Mouse (Mus musculus): ENCODE measurements around the gene Il11ra1. TPM values are rescaled to one million over a fixed set of nuclear protein-coding genes. Genes with fewer than 3 reads are reported as not detected.

Gene Il11ra1
- polyA plus RNA-seq, 1 experiment, result 36.8 TPM

- Histone ChIP-seq H3K27ac (ENCODE audit: insufficient read depth, low read depth, low read length) (peak within 1 kb of the TSS; percentile 71), H3K4me3 (ENCODE audit: insufficient read depth, low read length) (peak within 1 kb of the TSS; percentile 73), H3K4me1 (ENCODE audit: control insufficient read depth, insufficient read depth, low read length) (peaks cover 5% of the 10 kb centered on the region)
- TF ChIP-seq POLR2A (IDR thresholded peaks at IDR 0.05; ENCODE audit: borderline replicate concordance, low read depth, low read length), result no peak
- TF ChIP-seq CTCF (IDR thresholded peaks at IDR 0.05; ENCODE audit: low read depth, low read length), result no peak
Observed at GRCm38 (mm10) chr4:41754797-41755337, 55.1 kb downstream of the Il11ra1 start, which contains the start of gene Galt. Gene Galt (plus strand): TSS chr4:41755228.

GRCm38 (mm10) chr4:41755338-41756305 lies 55.8 kb downstream of the Il11ra1 start, which contains the start of gene Sigmar1:
Gene Sigmar1 (minus strand): TSS chr4:41756157.
- Histone ChIP-seq H3K27ac (ENCODE audit: insufficient read depth, low read depth, low read length) (peak within 1 kb of the TSS; percentile 71), H3K4me1 (ENCODE audit: control insufficient read depth, insufficient read depth, low read length) (peaks cover 5% of the 10 kb centered on the region), H3K4me3 (ENCODE audit: insufficient read depth, low read length) (peak within 1 kb of the TSS; percentile 73)
- TF ChIP-seq CTCF (IDR thresholded peaks at IDR 0.05; ENCODE audit: low read depth, low read length), result peak; percentile 53; the same call in 1 of the 2 replicates
- no peak for TF ChIP-seq POLR2A (IDR thresholded peaks at IDR 0.05; ENCODE audit: borderline replicate concordance, low read depth, low read length)

- no peak for TF ChIP-seq CTCF (IDR thresholded peaks at IDR 0.05; ENCODE audit: low read depth, low read length)
- TF ChIP-seq POLR2A (IDR thresholded peaks at IDR 0.05; ENCODE audit: borderline replicate concordance, low read depth, low read length), result no peak
- H3K27ac ChIP-seq (ENCODE audit: insufficient read depth, low read depth, low read length), result no peak overlapping the region
- peak overlapping the region; percentile 73 for H3K4me3 ChIP-seq (ENCODE audit: insufficient read depth, low read length)
- H3K4me1 ChIP-seq (ENCODE audit: control insufficient read depth, insufficient read depth, low read length), result peaks cover 9% of the 10 kb centered on the region
Observed at GRCm38 (mm10) chr4:41756440-41756839, 56.7 kb downstream of the Il11ra1 start.

DNA sequence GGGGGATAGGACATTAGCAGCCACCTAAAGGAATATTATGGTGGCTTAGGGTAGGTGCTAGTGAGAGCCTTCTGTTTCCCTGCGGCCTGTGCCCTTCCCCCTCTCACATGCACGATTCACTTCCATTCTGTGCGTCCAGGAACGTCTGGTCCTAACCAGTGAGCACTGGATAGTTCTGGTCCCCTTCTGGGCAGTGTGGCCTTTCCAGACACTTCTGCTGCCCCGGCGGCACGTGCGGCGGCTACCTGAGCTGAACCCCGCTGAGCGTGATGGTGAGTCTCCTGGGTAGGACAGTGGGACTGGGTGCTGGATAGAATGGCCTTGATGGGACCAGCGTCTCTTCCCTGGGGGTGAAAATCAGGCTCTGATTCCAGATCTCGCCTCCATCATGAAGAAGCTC lies 57.5 kb downstream of the Il11ra1 start:
- no peak for TF ChIP-seq CTCF (IDR thresholded peaks at IDR 0.05; ENCODE audit: low read depth, low read length)
- TF ChIP-seq POLR2A (IDR thresholded peaks at IDR 0.05; ENCODE audit: borderline replicate concordance, low read depth, low read length), result no peak
- Histone ChIP-seq H3K4me3 (ENCODE audit: insufficient read depth, low read length) (no peak overlapping the region), H3K27ac (ENCODE audit: insufficient read depth, low read depth, low read length) (no peak overlapping the region), H3K4me1 (ENCODE audit: control insufficient read depth, insufficient read depth, low read length) (peaks cover 15% of the 10 kb centered on the region)

GRCm38 (mm10) chr4:41758021-41758420 lies 58.2 kb downstream of the Il11ra1 start:
- H3K27ac ChIP-seq (ENCODE audit: insufficient read depth, low read depth, low read length), result no peak overlapping the region

DNA sequence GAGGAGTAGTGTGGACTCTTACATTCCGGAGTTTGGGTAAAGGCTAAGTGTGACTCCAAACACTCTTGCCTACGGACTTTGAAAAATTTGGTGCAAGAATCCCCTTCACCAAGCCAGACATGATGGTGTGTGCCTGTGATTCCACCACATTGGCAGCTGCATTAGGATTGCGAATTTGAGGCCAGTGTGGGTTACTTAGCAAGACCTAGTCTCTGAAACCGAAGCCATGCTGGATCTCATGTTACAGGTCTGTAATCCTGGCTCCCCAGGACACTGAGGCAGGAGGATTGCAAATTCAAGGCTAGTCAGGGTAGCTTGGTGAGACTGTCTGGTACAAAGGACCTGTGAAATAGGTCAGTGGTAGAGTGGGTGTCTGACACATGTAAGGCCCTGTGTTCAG lies 58.9 kb downstream of the Il11ra1 start:
- Histone ChIP-seq H3K27ac (ENCODE audit: insufficient read depth, low read depth, low read length) (no peak overlapping the region), H3K4me3 (ENCODE audit: insufficient read depth, low read length) (no peak overlapping the region), H3K4me1 (ENCODE audit: control insufficient read depth, insufficient read depth, low read length) (peaks cover 15% of the 10 kb centered on the region)
- TF ChIP-seq CTCF (IDR thresholded peaks at IDR 0.05; ENCODE audit: low read depth, low read length), result no peak
- no peak for TF ChIP-seq POLR2A (IDR thresholded peaks at IDR 0.05; ENCODE audit: borderline replicate concordance, low read depth, low read length)

More at GRCm38 (mm10) chr4:41758021-41758420, 58.2 kb downstream of the Il11ra1 start:
- Histone ChIP-seq H3K4me1 (ENCODE audit: control insufficient read depth, insufficient read depth, low read length) (peaks cover 15% of the 10 kb centered on the region), H3K4me3 (ENCODE audit: insufficient read depth, low read length) (no peak overlapping the region)
- TF ChIP-seq POLR2A (IDR thresholded peaks at IDR 0.05; ENCODE audit: borderline replicate concordance, low read depth, low read length) (no peak), CTCF (IDR thresholded peaks at IDR 0.05; ENCODE audit: low read depth, low read length) (no peak)

DNA sequence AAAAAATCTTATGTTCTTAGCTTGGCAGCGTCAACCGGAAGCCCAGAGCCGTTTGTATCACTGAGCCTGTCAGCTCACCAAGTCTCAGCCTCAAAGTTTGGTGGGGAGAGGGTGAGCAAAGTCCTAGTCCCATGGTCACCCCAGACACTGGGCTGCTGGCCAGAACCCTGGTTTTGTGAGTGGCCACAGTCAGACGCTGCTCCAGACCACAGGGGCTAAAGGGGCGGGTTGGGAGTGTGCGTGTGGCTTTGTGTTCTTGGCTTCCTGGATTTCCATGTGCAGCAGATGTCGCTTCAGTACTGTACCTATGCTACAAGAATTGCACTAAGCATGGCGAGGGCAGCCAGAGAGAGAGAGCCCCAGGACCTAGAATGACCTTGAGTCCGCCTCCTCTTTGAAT lies 59.4 kb downstream of the Il11ra1 start:
- no peak for TF ChIP-seq POLR2A (IDR thresholded peaks at IDR 0.05; ENCODE audit: borderline replicate concordance, low read depth, low read length)
- no peak for TF ChIP-seq CTCF (IDR thresholded peaks at IDR 0.05; ENCODE audit: low read depth, low read length)
- no peak overlapping the region for H3K4me3 ChIP-seq (ENCODE audit: insufficient read depth, low read length)
- H3K27ac ChIP-seq (ENCODE audit: insufficient read depth, low read depth, low read length), result no peak overlapping the region
- peaks cover 15% of the 10 kb centered on the region for H3K4me1 ChIP-seq (ENCODE audit: control insufficient read depth, insufficient read depth, low read length)

DNA sequence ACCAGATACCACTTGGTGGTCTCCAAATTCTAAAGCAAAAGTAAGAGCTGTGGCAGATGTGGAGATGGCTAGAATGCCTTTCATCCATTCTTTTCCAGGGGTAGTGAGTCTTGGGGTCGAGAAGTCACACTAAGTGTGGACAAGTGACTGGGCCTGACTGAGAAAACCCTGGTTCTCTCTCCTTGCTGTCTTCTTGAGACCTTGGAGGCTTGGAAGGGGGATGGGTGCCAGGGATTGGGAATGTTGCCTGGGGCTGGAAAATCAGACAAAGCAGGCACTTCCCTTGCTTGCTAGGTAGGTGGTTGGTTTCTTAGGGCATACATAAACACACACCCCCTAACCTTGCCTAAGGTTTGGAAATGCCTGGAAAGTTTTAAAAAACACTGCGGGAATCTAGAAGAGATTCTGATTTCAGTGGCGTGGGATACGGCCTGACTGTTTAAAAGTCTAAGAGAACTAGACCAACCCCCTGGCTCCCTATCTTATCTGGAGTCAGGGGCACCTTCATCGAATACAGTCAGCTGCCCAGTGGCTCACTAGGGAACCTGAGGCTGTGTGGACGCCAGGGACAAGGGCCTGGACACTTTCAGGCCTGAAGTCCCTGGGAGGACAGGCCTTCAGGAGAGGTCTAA lies 60.0 kb downstream of the Il11ra1 start:
- H3K27ac ChIP-seq (ENCODE audit: insufficient read depth, low read depth, low read length), result no peak overlapping the region
- no peak overlapping the region for H3K4me3 ChIP-seq (ENCODE audit: insufficient read depth, low read length)
- peaks cover 14% of the 10 kb centered on the region for H3K4me1 ChIP-seq (ENCODE audit: control insufficient read depth, insufficient read depth, low read length)
- no peak for TF ChIP-seq CTCF (IDR thresholded peaks at IDR 0.05; ENCODE audit: low read depth, low read length)
- no peak for TF ChIP-seq POLR2A (IDR thresholded peaks at IDR 0.05; ENCODE audit: borderline replicate concordance, low read depth, low read length)

GRCm38 (mm10) chr4:41760288-41760721 lies 60.5 kb downstream of the Il11ra1 start:
- Histone ChIP-seq H3K4me1 (ENCODE audit: control insufficient read depth, insufficient read depth, low read length) (peaks cover 13% of the 10 kb centered on the region), H3K4me3 (ENCODE audit: insufficient read depth, low read length) (peak overlapping the region; percentile 57), H3K27ac (ENCODE audit: insufficient read depth, low read depth, low read length) (no peak overlapping the region)
- TF ChIP-seq CTCF (IDR thresholded peaks at IDR 0.05; ENCODE audit: low read depth, low read length) (no peak), POLR2A (IDR thresholded peaks at IDR 0.05; ENCODE audit: borderline replicate concordance, low read depth, low read length) (no peak)
